Mouse (Mus musculus): ENCODE measurements around the gene Rlbp1. TPM values are rescaled to one million over a fixed set of nuclear protein-coding genes. Genes with fewer than 3 reads are reported as not detected.

The Rlbp1 gene
- polyA plus RNA-seq, 1 experiment from 2014 or later, result not detected

- peak; percentile 61; the same call in 1 of the 2 replicates for ATAC-seq (ENCODE audit: insufficient number of reproducible peaks, insufficient read depth, low FRiP score, low read depth)
- Histone ChIP-seq H3K9me3 (ENCODE audit: control insufficient read depth, low read depth, low read length) (no peaks in the 10 kb centered on the region), H3K9ac (replicated peaks; ENCODE audit: low read depth, low read length) (no peak overlapping the region), H3K36me3 (ENCODE audit: control insufficient read depth, insufficient read depth, low read length) (peaks cover 27% of the 10 kb centered on the region), H3K4me3 (ENCODE audit: low read depth, low read length) (no peak overlapping the region), H3K4me2 (replicated peaks; ENCODE audit: low read depth, low read length) (no peak overlapping the region), H3K27me3 (ENCODE audit: control insufficient read depth, insufficient read depth, low read length) (no peaks in the 10 kb centered on the region), H3K4me1 (ENCODE audit: control insufficient read depth, insufficient read depth, low read length) (no peaks in the 10 kb centered on the region), H3K27ac (ENCODE audit: low read length) (no peak overlapping the region)
- WGBS, result 40% methylated on average over 12 of the region's 12 CpGs
Observed at GRCm38 (mm10) chr7:79349738-79350386, 37.0 kb downstream of the Rlbp1 start.

GRCm38 (mm10) chr7:79348816-79349215 is 38.0 kb downstream of the Rlbp1 start:
- Histone ChIP-seq H3K27me3 (ENCODE audit: control insufficient read depth, insufficient read depth, low read length) (no peaks in the 10 kb centered on the region), H3K4me1 (ENCODE audit: control insufficient read depth, insufficient read depth, low read length) (no peaks in the 10 kb centered on the region), H3K9me3 (ENCODE audit: control insufficient read depth, low read depth, low read length) (no peaks in the 10 kb centered on the region), H3K9ac (replicated peaks; ENCODE audit: low read depth, low read length) (no peak overlapping the region), H3K36me3 (ENCODE audit: control insufficient read depth, insufficient read depth, low read length) (peaks cover 20% of the 10 kb centered on the region), H3K27ac (ENCODE audit: low read length) (no peak overlapping the region), H3K4me3 (ENCODE audit: low read depth, low read length) (no peak overlapping the region), H3K4me2 (replicated peaks; ENCODE audit: low read depth, low read length) (no peak overlapping the region)
- 86% methylated on average over 8 of the region's 8 CpGs for WGBS
- ATAC-seq (ENCODE audit: insufficient number of reproducible peaks, insufficient read depth, low FRiP score, low read depth), result no peak

GRCm38 (mm10) chr7:79347108-79347813 is 39.6 kb downstream of the Rlbp1 start:
- H3K27me3 ChIP-seq (ENCODE audit: control insufficient read depth, insufficient read depth, low read length), result no peaks in the 10 kb centered on the region
- H3K9ac ChIP-seq (replicated peaks; ENCODE audit: low read depth, low read length), result no peak overlapping the region
- no peaks in the 10 kb centered on the region for H3K4me1 ChIP-seq (ENCODE audit: control insufficient read depth, insufficient read depth, low read length)
- 77% methylated on average over 13 of the region's 13 CpGs for WGBS
- H3K4me2 ChIP-seq (replicated peaks; ENCODE audit: low read depth, low read length), result no peak overlapping the region
- H3K27ac ChIP-seq (ENCODE audit: low read length), result no peak overlapping the region
- no peak for ATAC-seq (ENCODE audit: insufficient number of reproducible peaks, insufficient read depth, low FRiP score, low read depth)
- peaks cover 18% of the 10 kb centered on the region for H3K36me3 ChIP-seq (ENCODE audit: control insufficient read depth, insufficient read depth, low read length)
- H3K4me3 ChIP-seq (ENCODE audit: low read depth, low read length), result no peak overlapping the region
- H3K9me3 ChIP-seq (ENCODE audit: control insufficient read depth, low read depth, low read length), result no peaks in the 10 kb centered on the region

GRCm38 (mm10) chr7:79346555-79347075 is 40.2 kb downstream of the Rlbp1 start:
- H3K4me3 ChIP-seq (ENCODE audit: low read depth, low read length), result no peak overlapping the region
- H3K9me3 ChIP-seq (ENCODE audit: control insufficient read depth, low read depth, low read length), result no peaks in the 10 kb centered on the region
- H3K4me2 ChIP-seq (replicated peaks; ENCODE audit: low read depth, low read length), result no peak overlapping the region
- 65% methylated on average over 8 of the region's 8 CpGs for WGBS
- H3K4me1 ChIP-seq (ENCODE audit: control insufficient read depth, insufficient read depth, low read length), result no peaks in the 10 kb centered on the region
- H3K36me3 ChIP-seq (ENCODE audit: control insufficient read depth, insufficient read depth, low read length), result peaks cover 18% of the 10 kb centered on the region
- no peaks in the 10 kb centered on the region for H3K27me3 ChIP-seq (ENCODE audit: control insufficient read depth, insufficient read depth, low read length)
- no peak overlapping the region for H3K9ac ChIP-seq (replicated peaks; ENCODE audit: low read depth, low read length)
- no peak overlapping the region for H3K27ac ChIP-seq (ENCODE audit: low read length)
- no peak for ATAC-seq (ENCODE audit: insufficient number of reproducible peaks, insufficient read depth, low FRiP score, low read depth)

GRCm38 (mm10) chr7:79345902-79346301 is 40.9 kb downstream of the Rlbp1 start:
- ATAC-seq (ENCODE audit: insufficient number of reproducible peaks, insufficient read depth, low FRiP score, low read depth), result no peak
- Histone ChIP-seq H3K4me1 (ENCODE audit: control insufficient read depth, insufficient read depth, low read length) (no peaks in the 10 kb centered on the region), H3K9ac (replicated peaks; ENCODE audit: low read depth, low read length) (no peak overlapping the region), H3K9me3 (ENCODE audit: control insufficient read depth, low read depth, low read length) (no peaks in the 10 kb centered on the region), H3K4me2 (replicated peaks; ENCODE audit: low read depth, low read length) (no peak overlapping the region), H3K27me3 (ENCODE audit: control insufficient read depth, insufficient read depth, low read length) (no peaks in the 10 kb centered on the region), H3K27ac (ENCODE audit: low read length) (no peak overlapping the region), H3K36me3 (ENCODE audit: control insufficient read depth, insufficient read depth, low read length) (peaks cover 16% of the 10 kb centered on the region), H3K4me3 (ENCODE audit: low read depth, low read length) (no peak overlapping the region)
- 54% methylated on average over 4 of the region's 4 CpGs for WGBS

GRCm38 (mm10) chr7:79336362-79336910 is 50.4 kb downstream of the Rlbp1 start:
- no peaks in the 10 kb centered on the region for H3K4me1 ChIP-seq (ENCODE audit: control insufficient read depth, insufficient read depth, low read length)
- 85% methylated on average over 8 of the region's 8 CpGs for WGBS
- no peaks in the 10 kb centered on the region for H3K9me3 ChIP-seq (ENCODE audit: control insufficient read depth, low read depth, low read length)
- H3K36me3 ChIP-seq (ENCODE audit: control insufficient read depth, insufficient read depth, low read length), result no peaks in the 10 kb centered on the region
- no peak for ATAC-seq (ENCODE audit: insufficient number of reproducible peaks, insufficient read depth, low FRiP score, low read depth)
- no peak overlapping the region for H3K27ac ChIP-seq (ENCODE audit: low read length)
- H3K27me3 ChIP-seq (ENCODE audit: control insufficient read depth, insufficient read depth, low read length), result no peaks in the 10 kb centered on the region
- H3K4me2 ChIP-seq (replicated peaks; ENCODE audit: low read depth, low read length), result no peak overlapping the region
- no peak overlapping the region for H3K4me3 ChIP-seq (ENCODE audit: low read depth, low read length)
- H3K9ac ChIP-seq (replicated peaks; ENCODE audit: low read depth, low read length), result no peak overlapping the region

- no peaks in the 10 kb centered on the region for H3K27me3 ChIP-seq (ENCODE audit: control insufficient read depth, insufficient read depth, low read length)
- peak overlapping the region; percentile 6; the same call in 1 of the 2 replicates for H3K27ac ChIP-seq (ENCODE audit: low read length)
- 52% methylated on average over 3 of the region's 3 CpGs for WGBS
- no peak overlapping the region for H3K4me3 ChIP-seq (ENCODE audit: low read depth, low read length)
- no peak for ATAC-seq (ENCODE audit: insufficient number of reproducible peaks, insufficient read depth, low FRiP score, low read depth)
- no peak overlapping the region for H3K9ac ChIP-seq (replicated peaks; ENCODE audit: low read depth, low read length)
- no peak overlapping the region for H3K4me2 ChIP-seq (replicated peaks; ENCODE audit: low read depth, low read length)
- H3K9me3 ChIP-seq (ENCODE audit: control insufficient read depth, low read depth, low read length), result no peaks in the 10 kb centered on the region
- no peaks in the 10 kb centered on the region for H3K4me1 ChIP-seq (ENCODE audit: control insufficient read depth, insufficient read depth, low read length)
- peaks cover 2% of the 10 kb centered on the region; the same call in 1 of the 2 replicates for H3K36me3 ChIP-seq (ENCODE audit: control insufficient read depth, insufficient read depth, low read length)
Observed at GRCm38 (mm10) chr7:79333419-79333818, 53.4 kb downstream of the Rlbp1 start.

- no peak overlapping the region for H3K9ac ChIP-seq (replicated peaks; ENCODE audit: low read depth, low read length)
- no peaks in the 10 kb centered on the region for H3K9me3 ChIP-seq (ENCODE audit: control insufficient read depth, low read depth, low read length)
- no peak overlapping the region for H3K27ac ChIP-seq (ENCODE audit: low read length)
- peaks cover 13% of the 10 kb centered on the region for H3K36me3 ChIP-seq (ENCODE audit: control insufficient read depth, insufficient read depth, low read length)
- H3K4me1 ChIP-seq (ENCODE audit: control insufficient read depth, insufficient read depth, low read length), result no peaks in the 10 kb centered on the region
- ATAC-seq (ENCODE audit: insufficient number of reproducible peaks, insufficient read depth, low FRiP score, low read depth), result no peak
- H3K4me2 ChIP-seq (replicated peaks; ENCODE audit: low read depth, low read length), result no peak overlapping the region
- H3K4me3 ChIP-seq (ENCODE audit: low read depth, low read length), result no peak overlapping the region
- no peaks in the 10 kb centered on the region for H3K27me3 ChIP-seq (ENCODE audit: control insufficient read depth, insufficient read depth, low read length)
- WGBS, result 86% methylated on average over 10 of the region's 10 CpGs
Observed at GRCm38 (mm10) chr7:79331197-79331596, 55.7 kb downstream of the Rlbp1 start.

All from stomach, embryonic 14.5 days (tissue).